Mouse (Mus musculus) C2C12 (cell line): ENCODE data around the gene Usp32. TPM values are rescaled to one million over a fixed set of nuclear protein-coding genes. Genes with fewer than 3 reads are reported as not detected.

Source experiments
- H3K27me3 ChIP-seq: one replicate; pipeline ENCODE4 v1.6.1; 2011; ENCODE audit not compliant: control insufficient read depth, insufficient read depth, insufficient read length
- H3K36me3 ChIP-seq: one replicate; pipeline ENCODE4 v1.6.1; 2011; ENCODE audit not compliant: control insufficient read depth, insufficient read depth
- H3K4me3 ChIP-seq: one replicate; pipeline ENCODE4 v1.5.1; 2011; ENCODE audit warnings: mild to moderate bottlenecking, control low read depth; ENCODE audit not compliant: poor library complexity, insufficient read depth, severe bottlenecking
- H3K79me2 ChIP-seq: one replicate; pipeline ENCODE4 v1.6.1; 2011; ENCODE audit not compliant: control insufficient read depth, insufficient read depth
- H3K79me3 ChIP-seq: one replicate; pipeline ENCODE4 v1.6.1; 2011; ENCODE audit warnings: low read depth, control low read depth
- H3ac ChIP-seq: one replicate; pipeline ENCODE3; 2011; ENCODE audit warnings: low read depth; ENCODE audit not compliant: control insufficient read depth, insufficient read length
- CEBPB ChIP-seq: IDR thresholded peaks from one replicate; pipeline ENCODE4 v1.6.1; 2011; ENCODE audit warnings: low read depth, mild to moderate bottlenecking, control low read depth, moderate library complexity
- CTCF ChIP-seq: IDR thresholded peaks from one replicate; pipeline ENCODE4 v1.5.1; 2011; ENCODE audit not compliant: control insufficient read depth, insufficient read depth, insufficient read length
- FOSL1 ChIP-seq: IDR thresholded peaks from one replicate; pipeline ENCODE4 v1.8.0; 2011; ENCODE audit warnings: mild to moderate bottlenecking, low read length; ENCODE audit not compliant: poor library complexity, insufficient read depth, severe bottlenecking
- MAX ChIP-seq: IDR thresholded peaks from one replicate; pipeline ENCODE4 v1.6.1; 2011; ENCODE audit warnings: mild to moderate bottlenecking, control low read depth
- MYOD1 ChIP-seq: IDR thresholded peaks from one replicate; pipeline ENCODE4 v1.6.1; 2011; ENCODE audit warnings: low read depth; ENCODE audit not compliant: control insufficient read depth, insufficient read length
- MYOG ChIP-seq: IDR thresholded peaks from one replicate; pipeline ENCODE4 v1.6.1; 2011; ENCODE audit not compliant: control insufficient read depth, insufficient read length; ENCODE audit errors: extremely low read depth
- USF1 ChIP-seq: IDR thresholded peaks from one replicate; pipeline ENCODE4 v1.6.1; 2011; ENCODE audit warnings: low read depth, mild to moderate bottlenecking, control low read depth, moderate library complexity
- polyA plus RNA-seq: library from polyadenylated mRNA; unstranded; fragments of >200 nt; fragmentation: generic; extraction: Trizol; gene quantifications from one replicate; pipeline ENCODE4 v1.2.1, GENCODE M21; 2012; ENCODE audit warnings: missing spikeins

The Usp32 gene
- polyA plus RNA-seq, 1 experiment = 2.9 TPM

DNA sequence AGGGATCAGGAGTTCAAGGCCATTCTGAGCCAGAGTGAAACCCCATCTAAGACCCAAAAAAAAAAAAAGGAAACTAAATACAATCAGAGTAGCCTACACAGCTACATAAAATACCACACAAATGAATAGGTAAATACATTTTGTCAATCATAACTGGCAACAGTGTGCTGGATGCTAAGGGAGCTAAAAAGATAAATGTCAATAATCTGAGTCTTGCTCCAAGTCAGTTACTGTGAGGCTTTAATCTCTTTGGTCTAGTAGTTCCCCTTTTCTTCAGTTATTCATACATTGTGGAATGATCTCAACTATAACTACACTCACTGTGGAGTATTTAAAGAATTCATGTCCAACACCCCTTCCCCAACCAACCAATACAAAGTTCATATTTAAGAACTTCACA, 30.0 kb downstream of the Usp32 start:
- TF ChIP-seq CTCF = no peak
- no peak for TF ChIP-seq USF1
- TF ChIP-seq CEBPB = no peak
- no peak for TF ChIP-seq MYOG
- no peak for TF ChIP-seq MAX
- no peak for TF ChIP-seq MYOD1
- TF ChIP-seq FOSL1 = no peak
- Histone ChIP-seq H3K27me3 (no peaks in the 10 kb centered on the region), H3K36me3 (peaks cover 4% of the 10 kb centered on the region), H3K79me3 (peaks cover 2% of the 10 kb centered on the region), H3K4me3 (no peak overlapping the region), H3ac (no peak overlapping the region), H3K79me2 (peaks cover 3% of the 10 kb centered on the region)

DNA sequence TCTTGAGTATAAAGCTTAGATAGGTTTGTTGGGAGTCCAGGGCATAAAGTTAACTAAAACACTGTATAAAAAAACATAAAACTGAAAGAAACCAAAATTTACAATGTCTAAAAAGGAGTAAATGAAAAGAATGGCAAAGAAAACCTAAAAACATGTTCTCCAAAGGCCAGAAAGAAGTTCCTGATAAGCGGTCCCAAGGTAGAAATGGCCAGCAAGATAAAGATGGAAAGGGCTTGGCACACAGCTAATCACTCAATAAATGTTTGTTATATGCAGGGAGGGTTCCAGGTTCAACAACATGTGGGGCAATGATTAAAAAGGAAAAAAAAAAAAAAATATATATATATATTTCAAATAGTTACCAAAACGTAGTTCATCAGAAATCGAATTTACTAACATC, 32.7 kb downstream of the Usp32 start:
- Histone ChIP-seq H3K36me3 (peaks cover 4% of the 10 kb centered on the region), H3K79me3 (no peaks in the 10 kb centered on the region), H3K79me2 (peaks cover 3% of the 10 kb centered on the region), H3K4me3 (no peak overlapping the region), H3ac (no peak overlapping the region), H3K27me3 (no peaks in the 10 kb centered on the region)
- no peak for TF ChIP-seq MYOD1
- TF ChIP-seq USF1 = no peak
- TF ChIP-seq FOSL1 = no peak
- no peak for TF ChIP-seq CEBPB
- no peak for TF ChIP-seq MAX
- no peak for TF ChIP-seq CTCF
- no peak for TF ChIP-seq MYOG

DNA sequence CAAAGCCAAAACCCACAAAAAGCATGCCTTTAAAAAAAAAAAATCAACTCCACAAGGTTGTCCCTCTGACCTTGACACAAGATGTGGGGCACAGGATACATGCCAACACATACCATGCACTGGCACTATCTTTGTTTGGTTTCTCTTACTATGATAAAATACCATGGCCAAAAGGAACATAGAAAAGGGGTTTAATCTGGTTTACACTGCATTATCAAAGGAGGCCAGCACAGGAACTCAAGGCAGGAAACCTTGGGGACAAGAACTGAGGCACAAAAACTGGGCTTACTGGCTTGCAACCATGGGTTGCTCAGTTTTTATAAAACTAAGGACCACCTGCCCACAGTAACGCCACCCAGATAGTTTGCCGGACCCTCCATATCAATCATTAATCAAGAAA, 34.1 kb downstream of the Usp32 start:
- Histone ChIP-seq H3ac (no peak overlapping the region), H3K79me2 (peaks cover 3% of the 10 kb centered on the region), H3K4me3 (no peak overlapping the region), H3K36me3 (peaks cover 8% of the 10 kb centered on the region), H3K79me3 (no peaks in the 10 kb centered on the region), H3K27me3 (no peaks in the 10 kb centered on the region)
- no peak for TF ChIP-seq MYOD1
- TF ChIP-seq MAX = no peak
- TF ChIP-seq CTCF = no peak
- TF ChIP-seq USF1 = no peak
- TF ChIP-seq MYOG = no peak
- TF ChIP-seq FOSL1 = no peak
- TF ChIP-seq CEBPB = no peak

DNA sequence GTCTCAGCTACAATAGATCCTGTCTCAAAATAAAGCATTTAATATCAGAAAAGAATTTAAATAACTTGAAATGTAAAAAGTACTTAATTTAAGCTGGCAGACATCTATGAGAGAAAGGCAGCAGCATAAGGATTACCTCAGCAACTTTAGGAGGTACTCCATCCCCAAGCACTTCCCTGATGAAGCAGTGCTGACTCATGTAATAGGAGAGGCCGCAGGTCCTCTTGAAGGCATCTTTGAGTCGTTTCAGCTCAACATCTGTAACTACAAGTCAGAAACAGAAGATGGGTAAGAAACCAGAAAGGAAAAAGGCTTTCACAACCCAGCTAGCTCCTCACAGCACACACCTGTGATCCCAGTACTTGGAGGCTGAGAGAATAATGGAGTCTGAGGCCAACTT, 36.2 kb downstream of the Usp32 start:
- H3K79me2 ChIP-seq = peaks cover 3% of the 10 kb centered on the region
- no peak overlapping the region for H3K4me3 ChIP-seq
- H3K36me3 ChIP-seq = peaks cover 8% of the 10 kb centered on the region
- no peak overlapping the region for H3ac ChIP-seq
- no peaks in the 10 kb centered on the region for H3K79me3 ChIP-seq
- no peaks in the 10 kb centered on the region for H3K27me3 ChIP-seq
- no peak for TF ChIP-seq FOSL1
- TF ChIP-seq MYOD1 = no peak
- no peak for TF ChIP-seq MYOG
- no peak for TF ChIP-seq MAX
- TF ChIP-seq USF1 = no peak
- TF ChIP-seq CEBPB = no peak
- TF ChIP-seq CTCF = no peak

DNA sequence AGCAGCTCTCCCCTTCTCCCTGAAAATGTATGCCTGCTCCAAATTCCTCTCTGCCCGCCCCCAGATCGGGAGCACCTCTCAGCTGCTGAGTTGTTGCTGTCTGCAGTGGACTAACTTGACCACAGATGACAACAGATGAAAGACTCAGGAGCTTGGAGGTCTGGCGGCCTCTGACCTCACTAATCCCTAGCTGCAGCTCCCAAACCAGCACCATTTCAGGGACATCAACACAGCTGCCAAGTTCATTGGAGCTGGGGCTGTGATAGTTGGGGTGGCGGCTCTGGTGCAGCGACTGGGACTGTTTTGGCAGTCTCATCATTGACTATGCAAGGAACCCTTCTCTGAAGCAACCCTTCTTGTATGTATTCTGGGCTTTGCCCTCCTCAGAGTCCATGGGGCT, 44.8 kb downstream of the Usp32 start:
- Histone ChIP-seq H3K79me2 (no peaks in the 10 kb centered on the region), H3K4me3 (no peak overlapping the region), H3K79me3 (peaks cover 5% of the 10 kb centered on the region), H3K36me3 (peaks cover 5% of the 10 kb centered on the region), H3K27me3 (no peaks in the 10 kb centered on the region), H3ac (no peak overlapping the region)
- TF ChIP-seq FOSL1 (no peak), MYOG (no peak), MYOD1 (no peak), MAX (no peak), CEBPB (no peak), CTCF (no peak), USF1 (no peak)

DNA sequence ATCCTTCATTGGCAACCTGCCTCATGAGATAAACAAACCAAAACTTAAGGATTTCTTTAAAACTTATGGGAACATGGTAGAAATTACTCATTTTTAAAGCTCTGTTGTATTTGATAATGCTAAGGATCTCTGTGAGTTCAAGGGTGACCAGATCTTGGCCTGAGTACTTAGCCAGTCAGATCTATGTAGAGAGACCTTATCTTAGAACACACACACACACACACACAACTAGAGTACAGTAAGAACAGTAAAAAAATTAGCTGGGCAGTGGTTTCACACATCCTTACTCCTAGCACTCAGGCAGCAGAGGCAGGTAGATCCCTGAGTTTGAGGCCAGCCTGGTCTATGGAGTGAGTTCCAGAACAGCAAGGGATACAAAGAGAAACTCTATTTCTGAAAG, 53.7 kb downstream of the Usp32 start:
- Histone ChIP-seq H3K36me3 (peaks cover 4% of the 10 kb centered on the region), H3ac (no peak overlapping the region), H3K4me3 (no peak overlapping the region), H3K27me3 (no peaks in the 10 kb centered on the region), H3K79me2 (peaks cover 9% of the 10 kb centered on the region), H3K79me3 (peaks cover 5% of the 10 kb centered on the region)
- TF ChIP-seq MYOG (no peak), CEBPB (no peak), MYOD1 (no peak), FOSL1 (no peak), MAX (no peak), USF1 (no peak), CTCF (no peak)
